Mouse (Mus musculus): ENCODE measurements around the gene Ppp1r35. TPM values are rescaled to one million over a fixed set of nuclear protein-coding genes. Genes with fewer than 3 reads are reported as not detected.

Gene Ppp1r35
- polyA plus RNA-seq, 1 experiment, result 30.3 TPM

- H3K9ac ChIP-seq (ENCODE audit: low read depth, poor library complexity, severe bottlenecking), result peak overlapping the region; percentile 4; the same call in 1 of the 2 replicates
- peak overlapping the region; percentile 24 for H3K4me3 ChIP-seq (ENCODE audit: low read depth, low read length)
- no peaks in the 10 kb centered on the region for H3K9me3 ChIP-seq (replicated peaks; ENCODE audit: control insufficient read depth, insufficient read depth, low read length, poor library complexity, severe bottlenecking)
- H3K4me1 ChIP-seq (ENCODE audit: control insufficient read depth, insufficient read depth, low read length), result no peaks in the 10 kb centered on the region
- peak overlapping the region; percentile 40 for H3K27ac ChIP-seq (ENCODE audit: insufficient read depth, low read length)
- TF ChIP-seq CTCF (IDR thresholded peaks at IDR 0.05; ENCODE audit: low read depth, low read length) (no peak), POLR2A (IDR thresholded peaks at IDR 0.05; ENCODE audit: insufficient read depth, low read length) (no peak), EP300 (IDR thresholded peaks at IDR 0.05; ENCODE audit: insufficient read depth, low read depth, low read length) (no peak)
- no peaks in the 10 kb centered on the region for H3K27me3 ChIP-seq (ENCODE audit: control insufficient read depth, insufficient read depth, low read length, poor library complexity, severe bottlenecking)
- H3K36me3 ChIP-seq (ENCODE audit: control insufficient read depth, insufficient read depth, low read length, poor library complexity, severe bottlenecking), result peaks cover 12% of the 10 kb centered on the region
Measured at GRCm38 (mm10) chr5:137776408-137776918, 2.2 kb upstream of the Ppp1r35 start.

GRCm38 (mm10) chr5:137777267-137777845 lies 1.3 kb upstream of the Ppp1r35 start:
- Histone ChIP-seq H3K36me3 (ENCODE audit: control insufficient read depth, insufficient read depth, low read length, poor library complexity, severe bottlenecking) (peaks cover 21% of the 10 kb centered on the region), H3K27me3 (ENCODE audit: control insufficient read depth, insufficient read depth, low read length, poor library complexity, severe bottlenecking) (no peaks in the 10 kb centered on the region), H3K9me3 (replicated peaks; ENCODE audit: control insufficient read depth, insufficient read depth, low read length, poor library complexity, severe bottlenecking) (no peaks in the 10 kb centered on the region), H3K4me1 (ENCODE audit: control insufficient read depth, insufficient read depth, low read length) (no peaks in the 10 kb centered on the region), H3K9ac (ENCODE audit: low read depth, poor library complexity, severe bottlenecking) (peak overlapping the region; percentile 15; the same call in 1 of the 2 replicates), H3K4me3 (ENCODE audit: low read depth, low read length) (no peak overlapping the region), H3K27ac (ENCODE audit: insufficient read depth, low read length) (peak overlapping the region; percentile 40; the same call in 1 of the 2 replicates)
- TF ChIP-seq CTCF (IDR thresholded peaks at IDR 0.05; ENCODE audit: low read depth, low read length), result no peak
- no peak for TF ChIP-seq EP300 (IDR thresholded peaks at IDR 0.05; ENCODE audit: insufficient read depth, low read depth, low read length)
- no peak for TF ChIP-seq POLR2A (IDR thresholded peaks at IDR 0.05; ENCODE audit: insufficient read depth, low read length)

GRCm38 (mm10) chr5:137779053-137779933 lies 644 bp downstream of the Ppp1r35 start:
- no peaks in the 10 kb centered on the region for H3K4me1 ChIP-seq (ENCODE audit: control insufficient read depth, insufficient read depth, low read length)

DNA sequence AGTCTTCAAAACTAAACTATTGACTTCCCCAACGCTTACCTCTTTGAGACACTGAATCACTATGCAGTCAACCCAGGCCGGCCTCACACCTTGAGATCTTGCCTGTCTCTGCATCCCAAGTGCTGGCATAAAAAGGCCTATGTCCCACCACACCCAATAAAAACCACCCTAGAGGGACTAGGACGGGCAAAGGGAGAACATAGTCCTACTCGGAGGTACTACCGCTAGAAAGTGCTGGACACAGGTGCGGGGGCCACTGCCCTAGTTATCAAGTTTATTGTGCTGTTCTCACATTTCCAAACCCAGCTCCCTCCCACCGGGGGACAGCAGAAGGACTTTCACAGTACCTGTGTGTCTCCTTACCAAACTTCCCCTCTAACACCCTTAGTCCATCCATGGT lies 3.0 kb downstream of the Ppp1r35 start:
- no peak overlapping the region for H3K9ac ChIP-seq (ENCODE audit: low read depth, poor library complexity, severe bottlenecking)
- peaks cover 42% of the 10 kb centered on the region for H3K36me3 ChIP-seq (ENCODE audit: control insufficient read depth, insufficient read depth, low read length, poor library complexity, severe bottlenecking)
- H3K4me3 ChIP-seq (ENCODE audit: low read depth, low read length), result no peak overlapping the region
- H3K27me3 ChIP-seq (ENCODE audit: control insufficient read depth, insufficient read depth, low read length, poor library complexity, severe bottlenecking), result no peaks in the 10 kb centered on the region
- no peaks in the 10 kb centered on the region for H3K4me1 ChIP-seq (ENCODE audit: control insufficient read depth, insufficient read depth, low read length)
- no peak overlapping the region for H3K27ac ChIP-seq (ENCODE audit: insufficient read depth, low read length)
- no peaks in the 10 kb centered on the region for H3K9me3 ChIP-seq (replicated peaks; ENCODE audit: control insufficient read depth, insufficient read depth, low read length, poor library complexity, severe bottlenecking)
- no peak for TF ChIP-seq EP300 (IDR thresholded peaks at IDR 0.05; ENCODE audit: insufficient read depth, low read depth, low read length)
- TF ChIP-seq POLR2A (IDR thresholded peaks at IDR 0.05; ENCODE audit: insufficient read depth, low read length), result no peak
- no peak for TF ChIP-seq CTCF (IDR thresholded peaks at IDR 0.05; ENCODE audit: low read depth, low read length)

More at GRCm38 (mm10) chr5:137779053-137779933, 644 bp downstream of the Ppp1r35 start:
- H3K9me3 ChIP-seq (replicated peaks; ENCODE audit: control insufficient read depth, insufficient read depth, low read length, poor library complexity, severe bottlenecking), result no peaks in the 10 kb centered on the region
- peak overlapping the region; percentile 81 for H3K9ac ChIP-seq (ENCODE audit: low read depth, poor library complexity, severe bottlenecking)
- H3K27me3 ChIP-seq (ENCODE audit: control insufficient read depth, insufficient read depth, low read length, poor library complexity, severe bottlenecking), result no peaks in the 10 kb centered on the region
- TF ChIP-seq CTCF (IDR thresholded peaks at IDR 0.05; ENCODE audit: low read depth, low read length) (no peak), EP300 (IDR thresholded peaks at IDR 0.05; ENCODE audit: insufficient read depth, low read depth, low read length) (no peak), POLR2A (IDR thresholded peaks at IDR 0.05; ENCODE audit: insufficient read depth, low read length) (no peak)
- peaks cover 40% of the 10 kb centered on the region for H3K36me3 ChIP-seq (ENCODE audit: control insufficient read depth, insufficient read depth, low read length, poor library complexity, severe bottlenecking)
- H3K4me3 ChIP-seq (ENCODE audit: low read depth, low read length), result peak overlapping the region; percentile 75
- H3K27ac ChIP-seq (ENCODE audit: insufficient read depth, low read length), result peak overlapping the region; percentile 51

DNA sequence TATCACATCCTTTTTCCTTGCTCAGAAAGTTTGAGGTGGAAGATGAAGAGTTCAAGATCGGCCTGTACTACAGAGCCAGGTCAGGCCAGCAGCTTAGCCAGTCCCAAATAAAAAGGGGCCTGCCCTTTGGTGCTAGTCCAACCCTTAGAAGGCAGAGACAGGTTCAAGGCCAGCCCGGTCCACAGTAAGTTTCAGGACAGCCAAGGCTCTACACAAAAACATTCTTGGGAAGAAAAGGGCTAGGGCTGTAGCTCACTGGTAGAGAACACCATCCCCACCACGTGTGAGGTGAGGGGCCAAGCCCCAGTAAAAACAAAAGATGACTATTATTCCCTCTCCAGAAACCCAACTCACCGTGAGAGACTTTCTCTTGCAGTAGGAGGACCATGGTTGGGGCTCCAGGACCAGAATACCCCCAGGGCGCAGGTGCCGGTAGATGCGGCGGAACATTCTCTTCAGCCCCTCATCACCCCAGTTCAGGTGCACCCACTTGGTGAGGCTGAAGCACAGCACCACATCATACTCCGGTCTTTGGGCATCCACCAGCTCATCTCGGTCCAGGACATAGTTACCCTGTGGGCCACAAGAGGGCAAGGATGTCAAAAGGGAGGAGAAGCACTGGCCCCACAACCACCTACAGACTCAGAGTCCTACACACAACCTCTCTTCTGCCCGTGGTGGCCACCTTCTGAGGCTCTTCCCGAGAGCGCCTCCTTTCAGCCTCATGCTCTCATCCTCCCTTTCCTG lies 4.3 kb downstream of the Ppp1r35 start:
- H3K4me1 ChIP-seq (ENCODE audit: control insufficient read depth, insufficient read depth, low read length), result no peaks in the 10 kb centered on the region
- no peaks in the 10 kb centered on the region for H3K27me3 ChIP-seq (ENCODE audit: control insufficient read depth, insufficient read depth, low read length, poor library complexity, severe bottlenecking)
- no peak overlapping the region for H3K27ac ChIP-seq (ENCODE audit: insufficient read depth, low read length)
- TF ChIP-seq POLR2A (IDR thresholded peaks at IDR 0.05; ENCODE audit: insufficient read depth, low read length) (no peak), CTCF (IDR thresholded peaks at IDR 0.05; ENCODE audit: low read depth, low read length) (no peak), EP300 (IDR thresholded peaks at IDR 0.05; ENCODE audit: insufficient read depth, low read depth, low read length) (no peak)
- no peaks in the 10 kb centered on the region for H3K9me3 ChIP-seq (replicated peaks; ENCODE audit: control insufficient read depth, insufficient read depth, low read length, poor library complexity, severe bottlenecking)
- peaks cover 42% of the 10 kb centered on the region for H3K36me3 ChIP-seq (ENCODE audit: control insufficient read depth, insufficient read depth, low read length, poor library complexity, severe bottlenecking)
- no peak overlapping the region for H3K9ac ChIP-seq (ENCODE audit: low read depth, poor library complexity, severe bottlenecking)
- H3K4me3 ChIP-seq (ENCODE audit: low read depth, low read length), result no peak overlapping the region

All from ES-Bruce4 (cell line).